Mouse (Mus musculus): ENCODE measurements around the gene Dthd1.

Gene Dthd1

DNA sequence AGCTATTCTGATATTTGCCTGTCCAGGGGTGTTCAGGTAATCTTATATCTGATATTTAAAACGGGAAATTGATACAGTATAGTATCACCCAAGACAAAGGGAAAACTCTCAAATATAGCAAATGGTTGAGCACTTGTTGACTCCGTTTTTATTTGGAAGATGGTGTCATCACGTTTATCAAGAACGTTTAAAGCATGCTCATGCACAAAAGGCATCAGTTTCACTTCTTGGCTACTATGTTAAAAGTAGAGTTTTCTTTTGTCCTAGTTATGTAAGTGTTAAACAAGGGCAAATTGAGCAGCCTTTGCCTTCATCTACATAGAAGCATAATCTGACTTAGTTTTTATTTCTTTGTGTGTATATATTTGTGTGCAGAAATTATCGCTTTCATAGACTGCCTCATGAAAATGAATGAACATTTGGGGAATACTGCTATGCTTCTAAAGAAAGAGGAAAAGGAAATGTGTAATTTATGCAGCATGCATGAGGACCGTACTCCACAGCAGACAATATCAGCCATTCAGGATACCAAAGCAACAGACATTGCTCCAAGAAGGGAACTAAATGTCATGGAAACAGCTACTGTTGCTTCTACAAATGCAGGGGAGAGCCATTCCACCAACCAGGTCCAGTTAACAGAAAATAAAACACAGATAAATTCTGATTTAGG lies at the start of gene Dthd1:
Gene Dthd1 (plus strand): TSS at position 422 of the 670 bp plus-strand sequence.
- no peak for DNase-seq (ENCODE audit: low read depth, low spot score)

DNA sequence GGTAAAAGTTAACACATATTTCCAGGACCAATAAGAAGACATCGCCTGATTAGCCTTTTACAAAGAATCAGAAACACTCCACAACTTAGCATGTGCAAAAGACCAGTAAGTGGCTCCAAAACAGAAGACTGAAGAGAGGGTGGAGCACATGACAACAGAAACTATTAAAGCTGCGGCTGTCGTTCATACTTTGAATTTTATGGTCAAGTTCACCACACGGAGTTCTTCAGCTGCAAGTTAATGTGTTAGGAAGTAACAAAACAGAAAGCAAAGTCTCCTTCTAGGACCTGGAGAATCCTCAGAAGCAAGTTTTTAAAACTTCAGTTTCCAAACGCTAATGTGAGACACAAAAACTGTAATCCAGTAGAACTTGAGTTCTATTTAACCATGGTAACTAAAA lies 49.5 kb upstream of the Dthd1 start:
- no peak for DNase-seq (ENCODE audit: low read depth, low spot score)

DNA sequence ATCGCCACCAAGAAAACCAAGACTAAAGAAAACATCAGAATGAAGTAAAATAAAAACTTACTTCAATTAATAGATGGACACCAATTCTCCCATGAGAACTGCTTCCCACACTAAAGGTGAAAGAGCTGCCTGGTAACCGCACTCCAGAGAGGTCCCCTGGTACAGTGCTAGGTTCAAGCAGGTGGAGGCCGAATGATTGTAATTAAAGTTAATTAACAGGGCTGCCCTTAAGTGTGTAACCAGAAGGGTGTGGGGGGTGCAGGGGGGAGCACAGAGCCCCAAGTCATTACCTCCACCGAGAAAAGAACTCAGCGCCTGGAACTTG lies 48.2 kb upstream of the Dthd1 start:
- DNase-seq (ENCODE audit: low read depth, low spot score): no peak

DNA sequence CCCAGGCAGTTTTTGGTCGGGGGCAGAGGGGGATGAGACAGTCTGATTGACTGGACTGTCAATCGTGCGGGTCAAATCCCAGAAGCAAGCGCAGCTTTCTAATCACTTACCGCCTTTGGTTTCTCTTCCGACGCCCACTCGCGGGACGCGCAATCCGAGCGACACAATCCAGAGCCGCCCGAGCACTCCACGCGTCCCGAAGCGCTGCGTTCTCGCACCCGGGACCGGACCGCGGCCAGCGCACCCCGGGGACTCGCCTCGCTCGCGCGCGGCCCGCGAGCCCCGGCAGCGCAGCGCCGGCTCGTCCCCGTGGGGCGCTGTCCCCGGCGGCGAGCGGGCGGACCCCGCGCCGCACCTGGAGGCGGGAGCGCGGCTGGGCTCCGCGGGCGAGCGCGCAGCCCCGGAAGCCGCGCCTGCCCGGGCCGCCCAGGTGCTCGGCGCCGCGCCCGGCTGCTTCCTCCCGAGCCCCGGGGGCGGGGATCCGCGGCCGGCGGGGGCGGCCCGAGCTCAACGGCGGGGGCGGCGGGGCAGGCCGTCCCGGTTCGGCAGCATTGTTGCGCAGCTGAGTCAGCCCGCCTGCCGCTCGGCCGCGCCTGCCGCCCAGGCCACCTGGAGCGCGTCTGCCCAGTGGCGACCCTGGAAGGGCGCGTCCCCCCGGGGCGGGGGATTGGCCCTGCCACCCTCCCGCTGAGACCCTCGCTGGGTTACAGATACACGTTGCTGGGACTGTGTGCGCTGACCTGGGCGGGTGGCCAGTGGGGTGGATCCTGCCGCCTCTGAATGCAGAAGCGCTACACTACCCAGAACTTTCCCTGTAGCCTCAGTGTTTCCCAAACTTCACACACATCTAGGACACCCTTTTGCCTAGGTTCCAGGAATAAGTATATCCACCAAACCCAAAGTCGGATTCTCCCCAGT lies 47.6 kb upstream of the Dthd1 start, which contains the start of gene Arap2:
Gene Arap2 (minus strand): TSS at position 376 of the 918 bp plus-strand sequence.
- DNase-seq (ENCODE audit: low read depth, low spot score): no peak

DNA sequence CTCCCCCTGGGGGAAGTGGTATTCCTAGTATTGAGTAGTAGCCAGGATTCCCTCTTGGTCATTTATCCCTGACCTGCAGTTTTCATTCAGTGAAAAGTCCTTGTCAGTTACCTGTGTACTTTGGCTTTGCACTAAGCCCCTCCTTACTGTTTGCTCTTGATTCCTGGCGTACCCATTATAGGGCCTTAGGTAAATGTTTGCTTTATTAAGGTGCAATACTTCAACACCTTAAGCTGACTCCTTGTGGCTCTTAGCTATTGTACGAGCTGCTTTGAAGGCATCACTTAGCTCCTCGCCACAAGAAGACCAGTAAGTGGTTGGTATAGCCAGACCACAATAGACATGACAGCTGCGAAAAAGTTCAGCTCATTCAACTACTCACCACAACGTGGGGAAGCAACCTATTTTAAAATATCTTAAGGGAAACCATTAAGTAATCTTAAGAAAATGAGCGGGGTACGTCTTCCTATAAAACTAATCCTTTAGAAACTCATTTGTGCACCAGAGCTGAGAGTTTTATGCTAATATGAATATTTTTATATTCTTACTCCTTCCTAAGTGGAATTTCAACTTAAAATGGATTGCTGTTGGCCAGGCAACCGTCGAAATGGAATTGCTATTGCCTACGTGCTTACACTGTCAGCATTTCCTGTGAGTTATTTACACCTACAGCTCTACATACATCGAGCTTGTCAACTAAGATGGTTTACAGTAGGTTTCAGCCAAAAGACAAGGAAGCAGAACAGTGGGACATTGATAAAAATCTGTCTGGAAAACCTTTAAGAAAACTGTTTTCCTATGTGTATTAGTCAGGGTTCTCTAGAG lies 41.6 kb upstream of the Dthd1 start:
- no peak for DNase-seq (ENCODE audit: low read depth, low spot score)

DNA sequence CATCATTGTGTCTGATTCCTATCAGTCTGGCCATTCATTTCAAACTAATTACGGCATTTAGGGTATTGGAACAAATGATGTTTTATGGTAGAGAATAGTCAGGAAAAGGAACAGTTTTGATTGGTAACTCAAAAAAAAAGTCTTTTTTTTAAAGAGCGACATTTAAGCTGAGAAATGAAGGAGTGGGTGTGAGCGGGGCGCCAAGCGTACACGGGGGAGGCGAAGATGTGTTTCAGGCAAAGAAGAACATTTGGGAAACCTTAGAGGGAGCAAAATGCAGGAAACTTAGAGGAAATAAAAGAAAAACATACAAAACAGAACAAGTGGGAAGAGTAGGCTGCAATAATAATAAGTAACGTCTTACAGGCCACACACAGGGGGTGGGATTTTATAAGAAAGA lies 35.8 kb upstream of the Dthd1 start:
- DNase-seq (ENCODE audit: low read depth, low spot score): no peak

DNA sequence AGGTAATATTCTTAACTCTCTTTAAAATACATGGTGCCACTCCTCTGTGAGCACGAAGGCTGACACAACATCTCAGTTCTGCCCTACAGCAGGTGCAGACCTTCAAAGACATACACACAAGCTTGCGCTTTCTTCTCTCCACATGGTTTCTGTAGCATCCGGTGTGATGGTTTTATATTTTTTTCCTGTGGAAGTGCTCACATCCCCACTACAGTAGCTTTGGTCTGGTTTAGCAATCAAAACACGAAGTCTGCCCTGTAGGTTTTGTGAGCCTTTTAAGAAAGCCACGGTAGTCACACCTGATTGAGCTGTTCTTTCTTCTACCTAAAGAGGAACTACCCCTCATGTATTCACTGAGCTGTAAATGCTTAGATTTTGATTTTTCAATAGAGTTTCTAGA lies 34.9 kb upstream of the Dthd1 start:
- no peak for DNase-seq (ENCODE audit: low read depth, low spot score)

DNA sequence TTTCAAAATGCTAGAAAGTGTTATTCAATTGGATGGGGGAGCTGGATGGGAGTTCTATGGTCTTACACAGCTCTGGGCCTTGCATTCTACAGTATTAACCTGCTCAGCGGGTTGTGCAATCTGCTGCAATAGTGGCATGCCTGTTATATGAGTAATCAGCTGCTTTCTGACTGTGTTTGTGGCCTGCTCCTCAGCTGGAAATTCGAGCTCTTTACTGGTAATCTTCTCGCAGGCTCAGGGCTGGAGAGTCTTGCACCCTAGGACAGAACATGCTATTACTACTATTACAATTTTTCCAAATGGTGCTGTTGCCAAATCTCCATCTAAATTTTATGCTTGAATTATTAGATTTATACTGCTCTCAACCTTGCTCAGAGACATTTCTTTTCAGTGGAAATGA lies 26.8 kb upstream of the Dthd1 start:
- DNase-seq (ENCODE audit: low read depth, low spot score): no peak

DNA sequence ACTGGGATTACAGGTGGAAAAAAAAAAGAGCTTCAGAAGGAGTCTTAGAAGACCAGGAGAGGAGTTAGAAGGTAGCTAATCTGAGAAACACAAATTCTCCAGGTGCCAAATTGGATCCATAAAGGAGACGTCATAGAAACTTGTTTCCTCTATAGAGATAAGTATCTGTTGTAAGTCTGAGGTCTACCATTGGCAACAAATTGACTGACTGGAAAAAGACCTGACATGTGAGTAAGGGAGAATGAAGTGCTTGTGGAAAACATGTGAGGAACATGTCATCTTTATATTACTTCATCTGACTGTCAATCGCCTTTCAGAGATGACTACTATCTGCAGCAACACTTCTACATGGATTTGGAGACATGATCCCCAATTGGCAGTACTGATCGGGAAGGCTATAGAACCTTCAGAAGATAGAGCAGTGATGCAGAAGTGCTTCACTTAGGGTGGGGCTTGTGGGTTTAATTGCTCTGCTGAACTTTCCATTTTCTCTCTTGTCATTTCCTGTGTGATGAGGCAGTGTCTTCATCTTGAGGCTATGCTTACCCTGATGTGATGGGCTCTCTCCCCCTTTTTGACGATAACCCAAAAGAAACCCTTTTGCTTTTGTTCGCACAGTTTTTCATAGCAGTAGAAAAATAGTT lies 22.6 kb upstream of the Dthd1 start:
- no peak for DNase-seq (ENCODE audit: low read depth, low spot score)

DNA sequence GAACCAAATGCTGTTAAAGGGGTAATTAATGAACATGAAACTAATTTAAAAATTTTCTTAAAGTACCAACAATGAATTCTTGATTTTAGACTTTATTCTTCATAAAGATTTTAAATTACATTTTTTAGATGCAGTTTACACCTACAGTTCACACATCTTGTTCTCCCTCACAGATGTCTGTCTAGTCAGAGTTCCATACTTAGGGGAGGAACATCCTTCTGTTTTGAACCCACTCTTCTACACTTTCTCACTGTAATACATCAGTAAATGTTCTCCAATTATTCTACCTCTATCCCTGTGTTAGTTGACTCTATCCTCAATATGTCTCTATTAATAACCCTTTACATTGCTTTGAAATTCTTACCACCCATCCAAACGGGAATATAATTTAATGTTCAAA lies 20.8 kb upstream of the Dthd1 start:
- no peak for DNase-seq (ENCODE audit: low read depth, low spot score)

DNA sequence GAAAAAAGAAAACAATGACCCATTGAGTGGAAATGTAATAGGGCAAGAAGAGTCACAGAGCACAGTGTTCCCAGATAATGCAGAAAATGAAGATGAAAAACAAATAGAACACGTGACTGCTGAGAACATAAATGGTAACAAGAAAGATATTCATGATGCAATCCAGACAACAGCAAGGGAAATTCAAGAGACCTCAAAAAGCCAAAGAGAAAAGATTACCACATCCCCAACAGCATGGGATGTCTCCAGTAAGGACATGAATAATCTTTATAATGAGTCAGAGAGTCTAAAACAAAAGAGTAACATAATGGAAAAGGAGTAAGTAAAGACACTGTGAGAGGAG lies 420 bp downstream of the Dthd1 start:
- DNase-seq (ENCODE audit: low read depth, low spot score): no peak

DNA sequence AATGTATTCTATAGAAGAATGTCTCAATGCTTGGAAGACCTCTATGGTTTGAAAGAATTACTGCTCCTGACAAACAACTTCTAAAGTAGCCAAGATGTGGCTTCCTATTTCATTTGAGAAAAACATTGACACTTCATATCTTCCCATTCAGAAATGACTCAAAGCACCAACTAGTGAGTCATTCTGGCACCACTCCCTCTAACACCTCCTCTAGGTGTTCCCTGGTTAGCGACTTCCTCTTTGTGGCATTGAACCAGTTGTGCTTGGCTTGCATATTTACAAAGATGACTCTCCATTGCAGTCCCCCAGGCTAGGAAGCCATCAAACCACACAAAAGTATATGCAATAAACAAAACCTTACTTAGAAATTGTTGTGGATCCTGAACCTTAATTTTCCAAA lies 2.1 kb downstream of the Dthd1 start:
- DNase-seq (ENCODE audit: low read depth, low spot score): no peak

DNA sequence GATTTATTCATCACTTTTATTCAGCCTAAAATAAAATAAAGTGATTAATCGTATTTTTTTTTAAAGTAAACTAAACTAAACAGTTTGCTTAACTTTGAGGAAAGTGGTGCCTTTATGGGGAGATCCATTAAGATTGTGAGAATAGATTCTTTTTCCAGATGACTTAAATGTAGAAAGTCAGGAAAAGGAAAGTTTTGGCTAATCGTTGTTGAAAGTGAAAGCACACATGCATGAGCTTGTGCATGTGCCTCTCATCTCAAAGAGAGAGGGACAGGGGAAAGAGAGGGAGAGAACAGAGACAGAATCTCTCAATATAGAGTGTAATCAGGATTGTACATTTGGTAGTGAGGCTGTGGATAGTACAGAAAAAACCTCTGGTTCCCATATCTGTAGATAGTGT lies 5.9 kb downstream of the Dthd1 start:
- DNase-seq (ENCODE audit: low read depth, low spot score): no peak

DNA sequence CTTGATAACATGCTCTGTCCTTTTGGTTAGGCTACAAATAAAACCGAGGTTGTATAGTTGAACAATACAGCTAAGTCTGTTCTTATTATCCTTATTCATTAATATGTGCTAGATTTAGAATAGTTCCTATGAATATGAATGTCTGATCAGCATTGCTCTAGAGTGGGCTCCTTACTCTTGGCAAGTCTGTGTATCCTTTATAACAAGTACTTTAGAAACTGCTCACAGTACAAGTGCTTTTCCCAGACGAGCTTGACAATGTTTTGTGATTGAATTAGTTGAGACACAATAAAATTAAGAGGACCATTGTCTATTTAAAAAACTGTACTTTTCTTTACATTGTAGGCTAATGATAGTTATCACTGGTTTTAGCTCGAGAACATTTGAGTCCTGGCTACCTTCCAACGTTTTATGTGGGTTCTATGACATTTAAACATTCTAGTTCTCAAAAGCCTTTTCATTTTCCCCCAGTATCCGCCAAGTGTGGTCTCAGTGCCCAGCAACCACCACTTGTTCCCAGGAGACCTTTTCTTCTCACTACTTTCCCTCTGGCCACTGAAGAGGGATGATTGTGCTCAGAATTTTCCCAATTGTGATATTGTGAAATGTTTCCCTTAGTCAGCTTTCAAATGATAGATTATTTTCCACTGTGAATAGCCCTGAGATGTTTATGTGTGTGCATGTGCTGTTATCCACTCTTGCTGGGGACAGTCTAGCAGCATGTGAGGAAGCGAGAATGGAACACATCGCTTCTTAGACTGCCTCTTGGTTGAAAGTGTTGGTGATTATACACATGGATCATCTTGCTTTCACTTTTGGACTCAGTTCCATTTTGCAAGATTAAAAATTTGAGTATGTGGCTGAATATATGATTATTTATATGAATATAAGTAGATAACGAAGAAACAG lies 7.0 kb downstream of the Dthd1 start:
- DNase-seq (ENCODE audit: low read depth, low spot score): no peak

DNA sequence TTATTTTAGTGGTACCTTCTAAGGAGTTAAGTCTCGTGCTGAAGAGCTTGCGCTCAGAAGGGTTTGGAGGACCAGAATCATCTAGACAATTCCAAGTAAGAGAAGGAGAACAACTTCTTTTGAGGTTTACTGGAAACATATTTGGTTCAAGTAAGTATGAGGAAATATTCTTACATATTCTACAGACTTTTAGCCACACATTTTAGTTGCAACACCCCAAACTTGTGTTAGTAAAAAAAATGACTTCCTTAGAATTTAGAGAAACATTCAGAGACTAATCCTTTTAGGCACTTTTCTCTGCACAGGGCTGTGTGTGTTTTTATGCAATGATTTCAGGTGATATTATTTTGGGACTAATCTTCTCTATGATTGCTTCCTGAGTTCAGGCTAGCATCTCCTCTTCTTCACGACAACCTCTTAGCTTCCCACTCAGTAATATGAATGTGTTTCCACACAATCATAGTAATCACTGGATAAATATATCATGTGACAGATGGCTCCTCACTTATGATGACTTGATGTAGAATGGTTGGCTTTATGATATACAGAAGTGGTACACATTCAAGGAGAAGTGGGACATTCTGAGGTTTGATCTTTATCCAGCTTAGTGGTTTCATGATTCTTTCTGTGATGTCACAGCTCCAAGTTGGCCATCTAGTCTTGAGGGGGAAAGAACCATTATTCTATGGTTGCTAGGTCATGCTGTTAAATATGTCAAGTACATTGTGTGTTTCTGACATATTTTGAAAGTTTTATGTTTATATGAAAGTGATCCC lies 29.5 kb downstream of the Dthd1 start:
- no peak for DNase-seq (ENCODE audit: low read depth, low spot score)

DNA sequence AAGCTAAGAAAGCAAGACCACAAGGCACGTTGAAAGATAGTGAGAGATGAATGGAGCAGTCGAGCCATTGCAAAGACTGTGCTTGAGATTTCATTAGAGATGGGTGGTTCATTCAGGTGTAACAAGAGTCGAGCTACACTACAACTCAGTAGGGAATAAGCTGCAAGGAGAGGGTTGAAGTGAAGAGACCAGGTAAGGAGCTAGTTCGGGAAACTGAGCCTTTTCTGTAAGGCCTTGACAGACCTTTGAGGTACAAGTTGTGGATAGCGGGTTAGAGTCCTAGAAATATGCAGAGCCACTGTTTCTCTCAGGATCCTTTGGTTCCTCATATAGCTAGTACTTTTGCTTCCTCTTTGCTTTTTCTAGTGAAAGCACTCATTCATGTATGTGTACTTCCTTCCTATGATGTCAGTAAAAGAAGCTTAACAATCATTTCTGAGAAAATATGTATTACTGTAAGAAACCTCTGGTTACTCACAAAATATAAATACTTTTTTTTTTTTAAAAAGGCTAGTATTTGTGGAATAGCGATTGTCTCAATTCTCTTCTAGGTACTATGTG lies 33.0 kb downstream of the Dthd1 start:
- DNase-seq (ENCODE audit: low read depth, low spot score): no peak

DNA sequence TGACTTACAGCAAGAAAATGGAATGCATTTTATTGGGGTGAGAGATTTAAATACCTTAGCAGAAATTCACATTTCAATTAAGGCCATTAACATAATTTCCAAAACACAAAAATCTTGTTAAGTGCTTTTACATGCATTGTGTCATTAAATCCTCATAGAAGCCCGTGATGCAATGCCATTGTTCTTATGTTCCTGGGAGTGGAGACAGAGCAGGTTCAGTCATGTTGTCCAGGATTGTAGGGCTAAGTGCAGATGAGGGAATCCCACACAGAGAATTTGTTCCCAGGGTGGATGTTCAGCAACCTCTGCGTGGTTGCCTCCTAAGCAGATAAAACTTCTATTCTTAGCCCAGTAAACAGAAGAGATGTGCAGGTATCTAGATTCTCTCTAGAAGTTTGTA lies 37.7 kb downstream of the Dthd1 start:
- no peak for DNase-seq (ENCODE audit: low read depth, low spot score)

DNA sequence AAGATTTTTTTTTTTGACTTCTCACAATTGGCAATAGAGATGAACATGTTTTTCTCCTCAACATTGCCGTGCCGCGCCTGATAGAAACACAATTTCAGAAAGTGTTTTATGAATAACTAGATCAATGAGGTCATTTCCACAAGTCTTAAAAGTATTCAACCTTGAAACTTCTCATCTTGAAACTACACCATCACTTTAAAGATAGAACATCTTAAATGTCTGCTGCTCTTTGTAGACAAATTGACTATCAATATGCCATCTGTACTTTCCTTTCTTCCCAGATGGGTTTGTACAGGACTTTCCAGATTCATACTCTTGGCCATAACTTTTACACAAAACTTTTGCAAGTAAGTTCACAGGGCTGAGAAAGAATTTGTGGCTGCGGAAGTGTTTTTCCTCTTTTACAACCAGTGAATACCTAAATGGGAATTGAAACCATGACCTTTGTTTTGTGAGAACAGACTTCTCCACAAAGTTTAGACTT lies 40.8 kb downstream of the Dthd1 start:
- no peak for DNase-seq (ENCODE audit: low read depth, low spot score)

DNA sequence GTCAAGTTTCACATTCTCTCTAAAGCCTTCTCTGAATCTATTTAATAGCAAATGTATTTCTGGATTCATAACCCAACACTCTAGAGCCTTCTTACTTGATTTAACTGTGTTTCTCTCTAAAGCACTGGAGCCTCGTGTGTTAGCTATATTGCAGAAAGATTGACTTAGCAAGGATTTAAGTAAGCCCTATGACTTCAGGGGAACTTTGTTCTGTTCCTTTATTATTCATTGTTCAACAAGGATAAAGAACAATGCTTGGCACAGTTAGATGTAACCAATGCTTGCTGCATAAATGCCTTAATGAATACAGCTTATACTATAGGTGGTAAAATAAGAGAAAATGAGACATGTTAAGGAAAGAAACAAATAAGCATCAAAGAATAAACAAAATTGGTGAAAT lies 43.9 kb downstream of the Dthd1 start:
- no peak for DNase-seq (ENCODE audit: low read depth, low spot score)

DNA sequence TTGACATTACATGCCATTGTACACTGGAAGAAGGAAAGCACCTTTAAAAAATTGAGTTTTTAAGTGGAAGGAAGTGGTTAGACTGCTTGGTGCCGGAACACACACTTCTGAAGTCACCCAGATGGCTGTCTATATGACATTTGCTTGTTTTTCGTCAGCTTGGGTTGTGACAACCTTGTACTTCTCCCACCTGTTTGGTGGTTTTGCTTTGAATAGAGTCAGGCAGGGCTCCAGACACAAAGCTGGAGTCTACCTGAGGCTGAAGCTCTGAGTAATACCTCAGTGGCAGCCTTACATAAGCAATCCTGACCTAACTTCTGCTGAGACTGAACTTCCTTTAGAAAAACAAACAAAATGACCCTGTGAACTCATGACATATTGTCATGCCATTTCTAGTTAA lies 44.7 kb downstream of the Dthd1 start:
- no peak for DNase-seq (ENCODE audit: low read depth, low spot score)

All from WW6 (cell line).